Mouse (Mus musculus) cerebellum, adult 11-12 months (tissue): Measurements from ENCODE around the gene Aqp2.

Source experiments
- DNase-seq: peaks from one replicate; pipeline ENCODE4 v3.0.0; 2022

Aqp2 gene

GRCm38 (mm10) chr15:99590429-99591084 lies 11.7 kb downstream of the Aqp2 start, which contains the start of gene Aqp5:
Gene Aqp5 (plus strand): TSS chr15:99590782.
- no peak for DNase-seq

- DNase-seq: no peak
Measured at GRCm38 (mm10) chr15:99592177-99592576, 13.3 kb downstream of the Aqp2 start.

DNA sequence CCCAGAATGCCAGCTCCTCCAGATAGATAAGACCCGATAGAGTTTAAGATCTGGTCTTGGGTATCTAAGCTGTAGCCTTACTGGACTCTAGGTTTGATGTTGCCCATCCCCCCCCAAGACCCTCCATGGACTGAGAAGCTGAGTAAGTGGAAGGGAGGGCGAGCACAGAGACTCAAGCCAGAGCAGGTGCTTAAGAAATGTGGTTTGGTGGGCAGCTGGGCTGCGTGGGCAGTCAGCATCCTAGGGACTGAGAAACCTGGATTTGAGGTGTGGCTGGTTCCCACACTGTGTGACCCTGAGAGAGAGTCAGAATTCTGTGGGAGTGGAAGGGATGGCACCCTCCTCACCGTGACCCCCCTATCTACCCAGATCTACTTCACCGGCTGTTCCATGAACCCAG lies 14.0 kb downstream of the Aqp2 start:
- DNase-seq: no peak

GRCm38 (mm10) chr15:99594951-99595350 lies 16.1 kb downstream of the Aqp2 start:
- DNase-seq: no peak

GRCm38 (mm10) chr15:99596056-99596687 lies 17.3 kb downstream of the Aqp2 start:
- peak; percentile 95 for DNase-seq

DNA sequence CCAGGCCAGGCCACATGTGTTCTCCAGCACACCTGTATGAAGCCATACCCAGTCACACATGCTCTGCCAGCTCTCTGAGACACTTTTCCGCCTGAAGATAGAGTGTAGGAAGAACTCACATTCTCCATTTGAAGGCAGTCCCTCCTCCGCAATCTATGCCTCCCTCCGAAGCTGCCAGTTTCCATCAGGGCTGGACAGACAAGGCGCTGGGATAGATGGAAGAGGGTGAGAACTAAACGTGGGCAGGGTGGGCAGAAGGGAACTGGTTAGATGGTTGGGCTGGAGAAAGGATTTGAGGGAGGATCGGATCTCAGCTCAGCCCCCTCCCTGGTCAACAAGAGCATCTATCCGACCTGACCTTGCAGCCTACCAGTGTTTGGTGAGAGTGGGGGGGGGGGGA lies 18.0 kb downstream of the Aqp2 start:
- no peak for DNase-seq

- no peak for DNase-seq
Measured at GRCm38 (mm10) chr15:99597596-99597995, 18.7 kb downstream of the Aqp2 start.

- DNase-seq: peak; percentile 82
Measured at GRCm38 (mm10) chr15:99599245-99600070, 20.6 kb downstream of the Aqp2 start.

DNA sequence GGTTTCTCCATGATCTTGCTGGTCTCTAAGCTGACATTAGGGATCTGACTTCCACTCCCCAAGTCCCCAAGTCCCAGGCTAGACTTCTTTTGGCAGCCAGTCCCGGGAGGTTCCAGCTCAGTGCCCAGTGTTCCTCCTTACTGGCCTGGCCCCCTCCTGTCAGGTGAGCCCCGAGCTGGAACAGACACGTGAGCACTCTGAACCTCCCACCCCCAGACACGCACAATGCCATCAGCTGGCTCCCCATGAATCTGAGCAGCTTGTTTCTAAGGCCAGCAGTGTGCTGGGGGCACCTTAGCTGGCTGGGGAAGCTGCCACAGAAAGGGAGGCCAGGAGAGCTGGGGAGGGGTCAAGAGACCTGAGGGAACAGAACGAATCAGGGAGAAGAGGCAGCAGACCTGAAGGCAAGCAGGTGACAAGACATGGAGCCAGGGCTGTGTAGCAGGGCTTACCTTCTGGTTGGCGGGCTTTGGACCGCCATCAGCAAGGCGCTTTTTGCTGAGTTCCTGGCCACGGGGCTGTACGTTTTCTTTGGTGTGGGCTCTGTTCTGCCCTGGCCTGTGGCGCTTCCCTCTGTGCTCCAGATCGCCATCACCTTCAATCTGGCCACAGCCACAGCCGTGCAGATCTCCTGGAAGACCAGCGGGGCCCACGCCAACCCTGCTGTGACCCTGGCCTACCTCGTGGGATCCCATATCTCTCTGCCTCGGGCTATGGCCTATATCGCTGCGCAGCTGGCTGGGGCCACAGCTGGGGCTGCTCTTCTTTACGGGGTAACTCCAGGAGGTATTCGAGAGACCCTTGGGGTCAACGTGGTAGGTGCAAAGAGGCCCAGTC lies 22.3 kb downstream of the Aqp2 start, which contains the start of gene Aqp6:
Gene Aqp6, plus strand, starts transcription at position 415 of the 837 bp plus-strand sequence.
- peak; percentile 91 for DNase-seq

DNA sequence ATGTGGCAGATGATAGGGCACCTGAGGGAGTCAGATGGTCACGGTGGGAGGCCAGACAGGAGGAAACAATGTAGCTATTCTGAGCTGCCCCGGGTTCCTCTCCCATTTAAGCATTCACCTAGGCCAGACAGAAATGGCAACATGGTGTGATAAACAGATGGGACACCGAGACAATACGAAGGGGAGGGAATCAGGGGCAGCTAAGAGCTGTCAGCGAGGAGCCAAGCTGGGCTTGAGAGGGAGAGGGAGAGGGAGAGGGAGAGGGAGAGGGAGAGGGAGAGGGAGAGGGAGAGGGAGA lies 22.9 kb downstream of the Aqp2 start:
- peak; percentile 96 for DNase-seq

- DNase-seq: peak; percentile 74
Measured at GRCm38 (mm10) chr15:99602206-99602820, 23.5 kb downstream of the Aqp2 start.

DNA sequence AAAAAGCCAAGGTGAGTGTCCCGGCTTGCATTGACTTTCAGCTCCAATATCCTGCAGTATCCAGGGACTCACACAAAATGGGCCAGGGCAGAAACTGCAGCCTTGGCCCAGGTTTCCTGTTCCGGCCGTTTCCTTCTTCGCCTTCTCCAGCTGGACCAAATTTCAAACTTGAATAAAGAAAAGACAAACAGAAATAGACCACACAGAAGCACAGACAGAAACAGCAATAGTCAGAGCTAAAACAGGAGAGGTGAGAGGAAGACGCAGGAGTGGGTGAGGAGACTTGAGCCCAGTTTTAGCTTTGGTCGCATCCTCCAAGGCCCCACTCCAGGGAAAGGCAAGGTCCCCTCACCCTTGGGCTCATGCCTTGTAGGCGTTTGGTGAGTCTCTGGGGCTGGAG lies 24.4 kb downstream of the Aqp2 start:
- no peak for DNase-seq

DNA sequence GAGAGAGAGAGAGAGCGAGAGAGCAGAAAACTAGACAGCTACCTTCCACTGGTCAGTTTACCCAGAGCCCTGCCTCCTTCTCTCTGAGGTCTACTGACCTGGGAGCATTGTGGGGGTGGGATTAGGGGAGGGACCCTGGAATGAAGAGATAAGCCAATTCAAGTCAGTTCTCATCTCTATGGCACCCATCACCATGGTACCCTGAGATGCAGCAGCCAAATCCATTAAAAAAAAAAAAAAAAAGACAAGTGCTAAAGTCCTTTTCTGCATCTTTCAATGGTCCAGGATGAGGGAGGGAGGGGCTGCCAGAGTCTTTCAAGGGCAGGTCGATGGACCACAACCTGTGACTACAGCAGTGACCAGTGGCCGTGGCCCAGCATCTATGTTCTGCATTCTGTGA lies 26.7 kb downstream of the Aqp2 start:
- no peak for DNase-seq

DNA sequence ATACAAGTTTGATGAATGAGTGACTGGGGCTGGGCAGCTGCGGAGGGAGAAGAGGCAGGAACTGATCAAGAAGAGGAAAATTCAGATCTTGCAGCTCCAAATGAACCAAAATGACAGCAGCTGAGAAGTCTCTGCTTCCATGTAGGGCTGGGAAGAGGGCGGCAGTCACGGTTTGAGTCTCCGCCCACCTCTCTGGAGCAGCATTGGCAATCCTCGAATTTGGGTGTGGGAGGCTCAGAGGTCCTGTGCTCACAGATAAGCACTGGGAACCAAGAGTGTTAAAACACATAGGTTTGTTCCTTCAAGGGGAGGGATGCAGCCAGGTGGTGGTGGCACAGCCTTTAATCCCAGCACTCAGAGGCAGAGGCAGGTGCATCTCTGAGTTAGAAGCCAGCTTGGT lies 27.7 kb downstream of the Aqp2 start:
- no peak for DNase-seq

GRCm38 (mm10) chr15:99607388-99608113 lies 28.7 kb downstream of the Aqp2 start:
- peak; percentile 47 for DNase-seq

DNA sequence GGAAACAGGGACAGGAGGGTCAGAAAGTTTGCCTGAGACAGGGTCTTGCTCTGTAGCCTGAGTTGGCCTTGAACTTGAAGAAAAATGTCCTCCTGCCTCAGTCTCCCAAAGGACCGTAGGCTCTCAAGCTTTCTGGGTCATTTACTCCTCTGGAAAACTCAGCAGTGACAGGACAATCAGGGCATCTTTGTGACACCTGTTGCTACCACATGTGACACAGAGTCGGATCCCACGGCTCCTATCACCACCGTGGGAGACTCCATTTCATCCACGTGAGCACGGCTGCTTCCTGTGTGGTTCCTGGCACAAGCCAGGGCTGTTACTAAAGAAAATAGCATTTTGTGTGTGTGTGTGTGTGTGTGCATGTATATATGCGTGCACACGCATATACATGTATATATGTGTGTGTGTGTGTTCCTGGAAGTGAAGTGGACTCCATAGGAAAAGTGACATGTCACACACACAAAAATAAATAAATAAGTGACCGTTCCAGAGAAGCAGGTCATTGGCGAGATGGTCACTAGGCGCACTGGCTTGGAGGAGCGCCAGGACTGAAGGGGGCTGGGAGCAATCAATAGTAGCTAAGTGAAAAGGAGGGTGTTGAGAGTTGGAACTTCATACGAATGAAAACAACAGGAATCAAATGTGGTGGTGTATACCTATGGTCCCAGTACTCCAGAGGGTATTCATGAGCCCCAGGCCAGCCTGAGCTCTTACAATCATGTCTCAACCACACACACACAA lies 29.7 kb downstream of the Aqp2 start:
- peak; percentile 34 for DNase-seq

GRCm38 (mm10) chr15:99611563-99611962 lies 32.7 kb downstream of the Aqp2 start:
- peak; percentile 27 for DNase-seq

DNA sequence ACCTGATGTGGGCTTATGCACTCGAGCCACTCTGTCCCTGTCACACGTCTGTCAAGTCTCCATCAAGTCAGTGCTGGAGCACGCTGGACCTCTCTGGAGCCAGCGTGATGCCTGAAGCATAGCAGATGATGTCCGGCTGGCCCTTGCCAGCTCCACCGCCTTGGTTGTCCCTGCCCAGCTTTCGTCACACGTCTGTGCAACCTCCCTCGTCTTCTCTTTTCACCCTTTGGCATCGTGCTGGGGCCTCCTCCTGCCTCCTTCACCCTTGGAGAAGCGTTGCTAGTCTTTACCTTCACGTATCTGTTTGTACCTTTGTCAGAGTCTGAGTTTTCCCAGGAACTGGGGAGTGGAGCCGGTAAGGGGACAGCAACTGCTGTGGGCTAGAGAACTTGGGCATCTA lies 35.4 kb downstream of the Aqp2 start:
- DNase-seq: no peak

GRCm38 (mm10) chr15:99614753-99615152 lies 35.9 kb downstream of the Aqp2 start:
- no peak for DNase-seq

DNA sequence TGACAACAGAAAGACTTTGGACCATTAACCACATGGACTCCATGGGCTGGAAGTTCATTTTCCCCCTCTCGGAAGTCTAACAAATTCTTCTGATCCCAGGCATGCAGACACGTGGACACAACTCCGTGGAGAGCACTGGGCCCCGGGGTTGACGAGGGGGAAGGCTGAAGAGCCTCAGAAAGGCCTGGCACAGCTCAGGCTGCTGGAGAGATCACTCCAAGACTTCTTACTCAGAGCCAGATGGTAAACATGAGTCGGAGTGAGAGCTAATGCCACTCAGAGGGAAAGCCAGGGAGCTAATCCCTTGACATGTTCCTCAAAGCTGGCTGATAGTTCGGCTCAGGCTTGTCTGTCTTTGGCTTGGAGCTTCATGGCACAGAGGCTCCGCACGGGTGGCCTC lies 36.4 kb downstream of the Aqp2 start:
- peak; percentile 53 for DNase-seq

GRCm38 (mm10) chr15:99618595-99618994 lies 39.7 kb downstream of the Aqp2 start:
- DNase-seq: no peak
